Mouse (Mus musculus) MEL (cell line): ENCODE results near the gene Thoc3. TPM values are rescaled to one million over a fixed set of nuclear protein-coding genes. Genes with fewer than 3 reads are reported as not detected.

Source experiments
- DNase-seq: peaks from one replicate; pipeline ENCODE4 v3.0.0; 2011; ENCODE audit warnings: low read depth, low spot score
- H3K27ac ChIP-seq: 2 replicates; pipeline ENCODE4 v1.5.1; 2012; ENCODE audit warnings: low read depth, mild to moderate bottlenecking, control low read depth, low read length, moderate library complexity; ENCODE audit not compliant: control insufficient read depth
- H3K27me3 ChIP-seq, 2 experiments: fragments of 150-350 bp in 1 of 2; sonication (generic) in 1 of 2; 2 replicates each; pipeline ENCODE4 v1.6.1; 2012; ENCODE audit warnings: low read length in 2 of 2, mild to moderate bottlenecking in 2 of 2, improper control_type of control experiment in 1 of 2, moderate library complexity in 1 of 2; ENCODE audit not compliant: insufficient read depth in 2 of 2, control insufficient read depth in 1 of 2
- H3K36me3 ChIP-seq, 2 experiments: 2 replicates each; pipeline ENCODE4 v1.6.1; 2012 to 2014; ENCODE audit warnings: low read length in 2 of 2, improper control_type of control experiment in 1 of 2, inconsistent platforms in 1 of 2, mild to moderate bottlenecking in 1 of 2; ENCODE audit not compliant: insufficient read depth in 2 of 2, control insufficient read depth in 1 of 2
- H3K4me1 ChIP-seq, 2 experiments: fragments of 150-350 bp in 1 of 2; sonication (generic) in 1 of 2; 2 replicates each; pipeline ENCODE4 v1.6.1; 2012; ENCODE audit warnings: low read length in 2 of 2, improper control_type of control experiment in 1 of 2, mild to moderate bottlenecking in 1 of 2; ENCODE audit not compliant: insufficient read depth in 2 of 2, control insufficient read depth in 1 of 2
- H3K4me3 ChIP-seq, 2 experiments: fragments of 150-350 bp in 1 of 2; sonication (generic) in 1 of 2; 2 replicates each; pipeline ENCODE4 v1.5.1; 2012; ENCODE audit warnings: low read depth in 2 of 2, low read length in 2 of 2, mild to moderate bottlenecking in 2 of 2, moderate library complexity in 2 of 2, control low read depth in 1 of 2, improper control_type of control experiment in 1 of 2; ENCODE audit not compliant: control insufficient read depth in 1 of 2, insufficient read depth in 1 of 2
- H3K79me2 ChIP-seq: 2 replicates; pipeline ENCODE4 v1.6.1; 2012; ENCODE audit warnings: mild to moderate bottlenecking, low read length, moderate library complexity; ENCODE audit not compliant: control insufficient read depth, poor library complexity, insufficient read depth
- H3K9ac ChIP-seq: 2 replicates; pipeline ENCODE4 v1.6.1; 2012; ENCODE audit warnings: low read depth, mild to moderate bottlenecking, control low read depth, low read length, moderate library complexity; ENCODE audit not compliant: control insufficient read depth, poor library complexity, severe bottlenecking
- H3K9me3 ChIP-seq: fragments of 150-350 bp; sonication (generic); replicated peaks from 2 replicates; pipeline ENCODE4 v1.6.1; 2012; ENCODE audit warnings: mild to moderate bottlenecking, low read length, improper control_type of control experiment, moderate library complexity; ENCODE audit not compliant: insufficient read depth
- CHD2 ChIP-seq: IDR thresholded peaks from 2 replicates; pipeline ENCODE4 v1.6.1; 2011; ENCODE audit warnings: low read length, improper control_type of control experiment
- CTCF ChIP-seq, 3 experiments: IDR thresholded peaks in 2 of 3; conservative IDR thresholded peaks in 1 of 3; 2 replicates each; pipeline ENCODE4 v1.5.1; 2011 to 2012; ENCODE audit warnings: low read length in 3 of 3, low read depth in 2 of 3, mild to moderate bottlenecking in 2 of 3, improper control_type of control experiment in 1 of 3, inconsistent platforms in 1 of 3, mixed read lengths in 1 of 3, moderate library complexity in 1 of 3; ENCODE audit not compliant: control insufficient read depth in 1 of 3, insufficient read depth in 1 of 3, poor library complexity in 1 of 3, severe bottlenecking in 1 of 3
- ELF1 ChIP-seq: IDR thresholded peaks from 2 replicates; pipeline ENCODE4 v1.6.1; 2014; ENCODE audit warnings: low read depth, mild to moderate bottlenecking, inconsistent platforms, low read length, improper control_type of control experiment, moderate library complexity
- EP300 ChIP-seq, 2 experiments: IDR thresholded peaks; 2 replicates each; pipeline ENCODE4 v1.6.1; 2011; ENCODE audit warnings: improper control_type of control experiment in 2 of 2, low read length in 2 of 2, low read depth in 1 of 2, mild to moderate bottlenecking in 1 of 2
- ETS1 ChIP-seq: IDR thresholded peaks from 2 replicates; pipeline ENCODE4 v1.6.1; 2012; ENCODE audit warnings: low read depth, mild to moderate bottlenecking, inconsistent platforms, low read length, improper control_type of control experiment, moderate library complexity
- GATA1 ChIP-seq: IDR thresholded peaks from 2 replicates; pipeline ENCODE4 v1.6.1; 2011; ENCODE audit warnings: low read depth, low read length, improper control_type of control experiment
- JUND ChIP-seq: IDR thresholded peaks from 2 replicates; pipeline ENCODE4 v1.6.1; 2011; ENCODE audit warnings: low read depth, mild to moderate bottlenecking, improper control_type of control experiment, low read length
- KAT2A ChIP-seq: conservative IDR thresholded peaks from 2 replicates; pipeline ENCODE4 v1.6.1; 2012; ENCODE audit warnings: low read depth, low read length, improper control_type of control experiment, inconsistent platforms
- MAFK ChIP-seq: IDR thresholded peaks from 2 replicates; pipeline ENCODE4 v1.6.1; 2011; ENCODE audit warnings: low read depth, mild to moderate bottlenecking, low read length, improper control_type of control experiment, borderline replicate concordance
- MAZ ChIP-seq: IDR thresholded peaks from 2 replicates; pipeline ENCODE4 v1.6.1; 2012; ENCODE audit warnings: low read depth, mild to moderate bottlenecking, inconsistent platforms, low read length, improper control_type of control experiment
- MEF2A ChIP-seq: IDR thresholded peaks from 2 replicates; pipeline ENCODE4 v1.6.1; 2014; ENCODE audit warnings: low read depth, mild to moderate bottlenecking, inconsistent platforms, low read length, improper control_type of control experiment; ENCODE audit not compliant: poor library complexity, insufficient replicate concordance, severe bottlenecking; ENCODE audit errors: extremely low read depth
- MYC ChIP-seq: IDR thresholded peaks from 2 replicates; pipeline ENCODE4 v1.6.1; 2011; ENCODE audit warnings: low read depth, mild to moderate bottlenecking, low read length, improper control_type of control experiment, moderate library complexity
- NRF1 ChIP-seq: IDR thresholded peaks from 2 replicates; pipeline ENCODE4 v1.6.1; 2014; ENCODE audit warnings: low read depth, mild to moderate bottlenecking, inconsistent platforms, low read length, improper control_type of control experiment, moderate library complexity; ENCODE audit not compliant: poor library complexity, insufficient read depth, severe bottlenecking
- POLR2A ChIP-seq, 2 experiments: IDR thresholded peaks; 2 replicates each; pipeline ENCODE4 v1.6.1; 2011 to 2012; ENCODE audit warnings: low read length in 2 of 2, mild to moderate bottlenecking in 2 of 2, control low read depth in 1 of 2, improper control_type of control experiment in 1 of 2, low read depth in 1 of 2, moderate library complexity in 1 of 2; ENCODE audit not compliant: control insufficient read depth in 1 of 2, insufficient read depth in 1 of 2, poor library complexity in 1 of 2
- POLR2AphosphoS2 ChIP-seq: IDR thresholded peaks from 2 replicates; pipeline ENCODE4 v1.6.1; 2011; ENCODE audit warnings: low read length, improper control_type of control experiment
- POLR2AphosphoS5 ChIP-seq: IDR thresholded peaks from 2 replicates; pipeline ENCODE4 v1.6.1; 2012; ENCODE audit warnings: low read depth, borderline replicate concordance, mild to moderate bottlenecking, inconsistent platforms, low read length, moderate library complexity, mixed read lengths
- RCOR1 ChIP-seq: IDR thresholded peaks from 2 replicates; pipeline ENCODE4 v1.6.1; 2012; ENCODE audit warnings: low read depth, mild to moderate bottlenecking, inconsistent platforms, low read length, improper control_type of control experiment
- SIN3A ChIP-seq: IDR thresholded peaks from 2 replicates; pipeline ENCODE4 v1.6.1; 2012; ENCODE audit warnings: low read length, improper control_type of control experiment, inconsistent platforms
- SMC3 ChIP-seq: IDR thresholded peaks from 2 replicates; pipeline ENCODE4 v1.6.1; 2011; ENCODE audit warnings: low read depth, low read length, improper control_type of control experiment
- TBP ChIP-seq: IDR thresholded peaks from 2 replicates; pipeline ENCODE4 v1.8.0; 2011; ENCODE audit warnings: low read depth, low read length, improper control_type of control experiment
- TCF12 ChIP-seq: IDR thresholded peaks from 2 replicates; pipeline ENCODE4 v1.6.1; 2014; ENCODE audit warnings: low read depth, mild to moderate bottlenecking, inconsistent platforms, low read length, improper control_type of control experiment, moderate library complexity
- UBTF ChIP-seq: IDR thresholded peaks from 2 replicates; pipeline ENCODE4 v1.6.1; 2012; ENCODE audit warnings: low read depth, mild to moderate bottlenecking, inconsistent platforms, low read length, improper control_type of control experiment, moderate library complexity, borderline replicate concordance; ENCODE audit not compliant: insufficient read depth
- ZC3H11A ChIP-seq: IDR thresholded peaks from 2 replicates; pipeline ENCODE4 v1.6.1; 2012; ENCODE audit warnings: low read depth, mild to moderate bottlenecking, inconsistent platforms, low read length, improper control_type of control experiment
- ZMIZ1 ChIP-seq: IDR thresholded peaks from 2 replicates; pipeline ENCODE4 v1.6.1; 2012; ENCODE audit warnings: low read depth, mild to moderate bottlenecking, inconsistent platforms, low read length, improper control_type of control experiment, moderate library complexity
- ZNF384 ChIP-seq: IDR thresholded peaks from 2 replicates; pipeline ENCODE4 v1.6.1; 2012; ENCODE audit warnings: low read depth, mild to moderate bottlenecking, inconsistent platforms, low read length, improper control_type of control experiment
- polyA plus RNA-seq, 2 experiments: library from polyadenylated mRNA; stranded (reverse) in 1 of 2; unstranded in 1 of 2; fragments of >175 nt in 1 of 2; fragments of >200 nt in 1 of 2; gene quantifications; 2 replicates each; pipeline versions ENCODE4 v1.2.1 to v1.2.4; 2012; ENCODE audit warnings: low replicate concordance in 2 of 2, low read depth in 1 of 2; ENCODE audit not compliant: insufficient read length in 2 of 2, insufficient read depth in 1 of 2, missing spikeins in 1 of 2
- total RNA-seq: library from RNA; depleted of rRNA; stranded (reverse); fragments of 300-350 nt; gene quantifications from 2 replicates; pipeline ENCODE4 v1.2.3, GENCODE M21; 2012

The Thoc3 gene
- total and polyA plus RNA-seq, 3 experiments: 94.0 to 109 TPM; not detected in 1

DNA sequence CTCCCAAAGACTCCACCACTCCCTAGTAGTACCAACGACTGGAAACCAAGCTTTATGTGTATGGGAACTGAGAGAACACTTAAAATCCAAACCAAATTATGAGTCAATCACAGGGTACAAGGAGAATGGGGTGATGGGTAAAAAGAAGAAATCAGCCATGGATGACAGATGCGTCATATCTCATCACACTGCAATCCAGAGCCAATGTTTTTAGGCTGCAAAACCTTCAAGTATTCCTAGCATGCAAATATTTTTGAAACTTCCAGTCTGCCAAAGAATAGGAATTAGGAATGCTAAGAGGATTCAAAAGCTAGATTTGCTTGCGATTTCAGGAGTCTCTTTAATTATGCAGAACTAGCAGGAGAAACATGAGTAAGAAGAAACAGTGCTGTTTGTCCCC, 39.9 kb downstream of the Thoc3 start:
- no peak overlapping the region for H3K4me3 ChIP-seq
- H3K27me3 ChIP-seq: no peaks in the 10 kb centered on the region; a peak in 1 of 4 replicates
- H3K9ac ChIP-seq: no peak overlapping the region
- peaks cover 0 to 7% of the 10 kb centered on the region in 2 experiments; a peak in 2 of 4 replicates for H3K4me1 ChIP-seq
- no peak overlapping the region for H3K27ac ChIP-seq
- no peak for DNase-seq
- H3K79me2 ChIP-seq: no peaks in the 10 kb centered on the region
- H3K9me3 ChIP-seq: no peaks in the 10 kb centered on the region
- peaks cover 0 to 6% of the 10 kb centered on the region in 2 experiments; a peak in 2 of 4 replicates for H3K36me3 ChIP-seq
- TF ChIP-seq ETS1 (no peak), TBP (no peak), POLR2AphosphoS5 (no peak), TCF12 (no peak), MAZ (no peak), RCOR1 (no peak)

DNA sequence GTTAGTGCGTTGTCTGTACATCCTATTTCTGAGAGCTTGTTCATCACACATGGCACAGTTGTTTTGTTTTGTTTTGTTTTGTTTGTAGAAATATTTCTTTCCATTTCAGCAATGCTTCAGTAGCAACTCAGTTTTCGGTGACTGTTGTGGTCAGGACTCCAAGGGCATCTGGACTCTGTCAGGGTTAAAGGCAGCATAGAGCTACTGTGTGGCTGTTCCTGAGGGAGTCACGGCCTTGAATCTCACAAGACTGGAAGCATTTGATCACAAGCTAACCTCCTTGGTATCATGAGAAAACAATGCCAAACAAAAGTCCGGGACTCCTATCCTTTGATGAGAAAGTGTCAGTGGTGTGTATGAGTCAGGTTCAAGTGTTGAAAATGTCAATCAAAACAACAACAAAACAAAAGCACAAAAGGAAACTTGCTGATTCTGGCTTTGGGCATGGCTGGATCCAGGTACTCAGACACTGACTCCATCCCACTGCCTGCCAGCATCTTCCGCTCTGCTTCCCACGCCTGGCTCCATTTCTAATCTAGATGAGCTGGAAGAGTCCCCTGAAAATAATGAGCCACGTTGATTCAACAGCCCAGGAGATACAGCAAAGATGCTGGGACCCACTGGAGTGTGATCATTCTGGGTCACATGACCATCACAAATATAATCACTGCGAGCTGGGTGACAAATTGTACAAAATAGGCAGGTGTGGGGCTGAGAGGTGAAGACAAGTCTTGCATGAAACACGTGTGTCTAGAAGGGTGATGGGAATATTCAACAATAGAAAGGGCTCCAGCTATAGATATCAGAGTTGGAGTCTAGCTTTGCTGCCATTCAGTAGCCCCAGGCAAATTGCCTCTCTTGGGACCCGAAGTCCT, 41.6 kb downstream of the Thoc3 start:
- no peaks in the 10 kb centered on the region for H3K9me3 ChIP-seq
- H3K4me3 ChIP-seq: no peak overlapping the region
- H3K79me2 ChIP-seq: no peaks in the 10 kb centered on the region
- H3K9ac ChIP-seq: no peak overlapping the region
- no peaks in the 10 kb centered on the region for H3K4me1 ChIP-seq
- TF ChIP-seq EP300 (IDR thresholded peaks at IDR 0.05; ENCODE audit: low read depth in 1 of 2, low read length in 2 of 2) (no peak), POLR2A (IDR thresholded peaks at IDR 0.05; ENCODE audit: control insufficient read depth in 1 of 2, insufficient read depth in 1 of 2, low read depth in 1 of 2, low read length in 2 of 2, poor library complexity in 1 of 2) (no peak), JUND (no peak), KAT2A (no peak), TBP (no peak)
- DNase-seq: no peak
- H3K36me3 ChIP-seq: no peaks in the 10 kb centered on the region
- H3K27ac ChIP-seq: no peak overlapping the region
- H3K27me3 ChIP-seq: no peaks in the 10 kb centered on the region; a peak in 1 of 4 replicates

DNA sequence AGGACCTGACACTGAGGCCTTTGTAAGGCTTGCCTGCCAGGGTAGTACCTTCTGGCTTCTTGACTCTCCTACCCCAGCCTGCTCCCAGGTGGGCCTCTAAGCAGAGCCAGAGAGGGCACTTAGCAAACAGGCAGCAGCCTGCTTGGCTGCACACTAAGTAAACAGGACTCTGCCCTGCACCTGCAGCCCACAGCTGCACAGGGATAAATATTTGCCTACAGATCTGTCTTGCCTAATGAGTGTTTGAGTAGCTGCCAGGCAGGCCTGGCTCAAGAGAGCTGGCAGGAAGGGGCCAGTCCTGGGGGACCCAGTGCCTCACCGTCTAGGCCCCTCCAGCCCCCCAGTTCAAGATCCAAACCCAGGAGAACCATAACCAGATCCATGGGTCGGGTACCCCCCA, 43.4 kb downstream of the Thoc3 start:
- no peaks in the 10 kb centered on the region for H3K4me1 ChIP-seq
- H3K36me3 ChIP-seq: no peaks in the 10 kb centered on the region
- no peak overlapping the region for H3K9ac ChIP-seq
- no peak for DNase-seq
- H3K4me3 ChIP-seq: no peak overlapping the region
- no peak overlapping the region for H3K27ac ChIP-seq
- no peaks in the 10 kb centered on the region for H3K9me3 ChIP-seq
- no peaks in the 10 kb centered on the region for H3K27me3 ChIP-seq
- no peaks in the 10 kb centered on the region for H3K79me2 ChIP-seq
- TF ChIP-seq JUND: no peak
- no peak for TF ChIP-seq ELF1
- TF ChIP-seq GATA1: no peak
- TF ChIP-seq NRF1: no peak
- TF ChIP-seq MEF2A: no peak
- TF ChIP-seq SMC3: no peak
- no peak for TF ChIP-seq SIN3A
- no peak for TF ChIP-seq UBTF
- no peak for TF ChIP-seq ZC3H11A
- TF ChIP-seq POLR2A (IDR thresholded peaks at IDR 0.05; ENCODE audit: control insufficient read depth in 1 of 2, insufficient read depth in 1 of 2, low read depth in 1 of 2, low read length in 2 of 2, poor library complexity in 1 of 2): no peak
- TF ChIP-seq CTCF (IDR thresholded peaks at IDR 0.05 in 2 of 3, conservative IDR thresholded peaks at IDR 0.05 in 1 of 3; ENCODE audit: control insufficient read depth in 1 of 3, insufficient read depth in 1 of 3, low read depth in 2 of 3, low read length in 3 of 3, poor library complexity in 1 of 3, severe bottlenecking in 1 of 3): no peak
- no peak for TF ChIP-seq ZNF384
- no peak for TF ChIP-seq POLR2AphosphoS2
- no peak for TF ChIP-seq CHD2
- TF ChIP-seq MAFK: no peak
- no peak for TF ChIP-seq MYC
- no peak for TF ChIP-seq ZMIZ1
